Mouse (Mus musculus): ENCODE results near the gene Gm9887.
A peak's percentile ranks its signal among the peaks of the same experiment; 100 is the strongest.

Gene Gm9887

GRCm38 (mm10) chr12:69371854-69372671, at the start of gene Gm9887, which contains the start of gene Arf6:
Gm9887 (minus strand) TSS chr12:69372458.
Arf6 (plus strand) TSS chr12:69372150.
- DNase-seq (ENCODE audit: inconsistent age in 2 of 2, low spot score in 1 of 2) = peak; percentile 99

- DNase-seq (ENCODE audit: inconsistent age in 2 of 2, low spot score in 1 of 2) = no peak
Observed at GRCm38 (mm10) chr12:69420716-69421115, 48.5 kb upstream of the Gm9887 start.

GRCm38 (mm10) chr12:69419606-69420005, 47.3 kb upstream of the Gm9887 start:
- DNase-seq (ENCODE audit: inconsistent age in 2 of 2, low spot score in 1 of 2) = peak in 1 of 2 experiments; percentile 42

- DNase-seq (ENCODE audit: inconsistent age in 2 of 2, low spot score in 1 of 2) = peak; percentile 33 to 63
Observed at GRCm38 (mm10) chr12:69419017-69419605, 46.9 kb upstream of the Gm9887 start.

GRCm38 (mm10) chr12:69418606-69419005, 46.3 kb upstream of the Gm9887 start:
- no peak for DNase-seq (ENCODE audit: inconsistent age in 2 of 2, low spot score in 1 of 2)

GRCm38 (mm10) chr12:69417701-69418291, 45.5 kb upstream of the Gm9887 start:
- DNase-seq (ENCODE audit: inconsistent age in 2 of 2, low spot score in 1 of 2) = no peak

- no peak for DNase-seq (ENCODE audit: inconsistent age in 2 of 2, low spot score in 1 of 2)
Observed at GRCm38 (mm10) chr12:69416793-69417192, 44.5 kb upstream of the Gm9887 start.

GRCm38 (mm10) chr12:69414826-69415572, 42.7 kb upstream of the Gm9887 start:
- DNase-seq (ENCODE audit: inconsistent age in 2 of 2, low spot score in 1 of 2) = no peak

GRCm38 (mm10) chr12:69413303-69413702, 41.0 kb upstream of the Gm9887 start:
- DNase-seq (ENCODE audit: inconsistent age in 2 of 2, low spot score in 1 of 2) = no peak

GRCm38 (mm10) chr12:69411936-69412335, 39.7 kb upstream of the Gm9887 start:
- no peak for DNase-seq (ENCODE audit: inconsistent age in 2 of 2, low spot score in 1 of 2)

- DNase-seq (ENCODE audit: inconsistent age in 2 of 2, low spot score in 1 of 2) = no peak
Observed at GRCm38 (mm10) chr12:69410767-69411166, 38.5 kb upstream of the Gm9887 start.

GRCm38 (mm10) chr12:69402594-69403167, 30.4 kb upstream of the Gm9887 start:
- no peak for DNase-seq (ENCODE audit: inconsistent age in 2 of 2, low spot score in 1 of 2)

- no peak for DNase-seq (ENCODE audit: inconsistent age in 2 of 2, low spot score in 1 of 2)
Observed at GRCm38 (mm10) chr12:69402100-69402499, 29.8 kb upstream of the Gm9887 start.

- no peak for DNase-seq (ENCODE audit: inconsistent age in 2 of 2, low spot score in 1 of 2)
Observed at GRCm38 (mm10) chr12:69400871-69401286, 28.6 kb upstream of the Gm9887 start.

GRCm38 (mm10) chr12:69400367-69400766, 28.1 kb upstream of the Gm9887 start:
- DNase-seq (ENCODE audit: inconsistent age in 2 of 2, low spot score in 1 of 2) = no peak

- DNase-seq (ENCODE audit: inconsistent age in 2 of 2, low spot score in 1 of 2) = no peak
Observed at GRCm38 (mm10) chr12:69394456-69394855, 22.2 kb upstream of the Gm9887 start.

GRCm38 (mm10) chr12:69393076-69393475, 20.8 kb upstream of the Gm9887 start:
- DNase-seq (ENCODE audit: inconsistent age in 2 of 2, low spot score in 1 of 2) = no peak

GRCm38 (mm10) chr12:69390000-69390698, 17.9 kb upstream of the Gm9887 start:
- peak in 1 of 2 experiments; percentile 73 for DNase-seq (ENCODE audit: inconsistent age in 2 of 2, low spot score in 1 of 2)

- DNase-seq (ENCODE audit: inconsistent age in 2 of 2, low spot score in 1 of 2) = no peak
Observed at GRCm38 (mm10) chr12:69389273-69389938, 17.1 kb upstream of the Gm9887 start.

All from adrenal gland, adult (tissue).